Mouse (Mus musculus): ENCODE results near the gene Slc25a11.

DNA sequence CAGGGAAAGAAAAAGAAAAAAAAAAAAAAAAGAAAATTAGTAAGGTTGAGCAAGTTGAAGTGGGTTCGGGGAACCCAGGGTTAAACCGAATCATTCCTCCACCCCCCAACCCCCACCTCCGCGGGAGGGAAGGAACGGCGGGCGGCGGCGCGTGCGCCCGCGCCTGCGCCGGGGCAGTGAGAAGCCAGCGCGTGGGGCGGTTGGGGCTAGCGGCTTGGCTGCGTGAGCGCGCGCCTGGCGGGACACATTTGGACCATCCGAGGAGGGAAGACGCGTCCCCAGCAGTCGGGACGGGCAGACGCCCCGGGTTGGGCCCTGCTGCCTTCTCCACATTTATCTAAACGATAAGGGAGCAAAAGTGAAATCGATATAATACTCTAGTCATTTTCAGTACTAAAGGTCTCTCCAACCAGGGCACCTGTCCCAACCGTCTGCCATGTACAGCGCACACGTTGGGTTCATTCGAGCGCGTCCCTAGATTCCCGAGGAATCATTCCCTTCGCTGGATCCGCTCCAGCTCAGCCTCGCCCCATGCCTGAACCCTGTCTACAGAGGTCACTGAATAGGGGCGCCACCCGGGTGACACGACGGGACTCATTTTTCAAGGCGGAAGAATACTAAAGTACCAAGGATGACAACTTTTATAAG, 7.8 kb upstream of the Slc25a11 start:
- TF ChIP-seq CTCF (IDR thresholded peaks at IDR 0.05; ENCODE audit: low read depth, low read length): no peak
- TF ChIP-seq POLR2AphosphoS5 (IDR thresholded peaks at IDR 0.05; ENCODE audit: insufficient replicate concordance, low read depth, low read length): no peak
- no peak for TF ChIP-seq GATA1 (IDR thresholded peaks at IDR 0.05; ENCODE audit: borderline replicate concordance, low read length)
- TF ChIP-seq GATA2 (IDR thresholded peaks at IDR 0.05; ENCODE audit: borderline replicate concordance, low read depth, low read length): no peak
- no peak for TF ChIP-seq TAL1 (conservative IDR thresholded peaks at IDR 0.05; ENCODE audit: low read depth, low read length)

All from G1E (cell line).